Mouse (Mus musculus) hindbrain, embryonic 14.5 days (tissue): ENCODE results near the gene Gm12184. TPM values are rescaled to one million over a fixed set of nuclear protein-coding genes. Genes with fewer than 3 reads are reported as not detected.
"Not testable (repeated sequence)": the region's sequence is repeated elsewhere in the genome, so short reads cannot be mapped to it uniquely, and the experiment has no call there.

ENCODE experiments used
- ATAC-seq: fragments of 200-750 bp; cut with Nextera tagmentation; 2 replicates; pipeline ENCODE4 v1.8.0; 2017; ENCODE audit warnings: moderate number of reproducible peaks, mild to moderate bottlenecking, moderate TSS enrichment, moderate library complexity; ENCODE audit not compliant: low FRiP score
- DNase-seq: peaks from one replicate; pipeline ENCODE4 v3.0.0-alpha.2; 2015; ENCODE audit warnings: low spot score
- H3K27ac ChIP-seq: fragments of 300-500 bp; sonication (generic); 2 replicates; pipeline ENCODE4 v1.5.1; 2014; ENCODE audit warnings: mild to moderate bottlenecking, moderate library complexity
- H3K27me3 ChIP-seq: fragments of 300-500 bp; sonication (generic); 2 replicates; pipeline ENCODE4 v1.6.1; 2014; ENCODE audit warnings: mild to moderate bottlenecking, low read length, mixed read lengths; ENCODE audit not compliant: control insufficient read depth, insufficient read depth
- H3K36me3 ChIP-seq: fragments of 300-500 bp; sonication (generic); replicated peaks from 2 replicates; pipeline ENCODE4 v1.6.1; 2014; ENCODE audit not compliant: control insufficient read depth, insufficient read depth
- H3K4me1 ChIP-seq: fragments of 300-500 bp; sonication (generic); replicated peaks from 2 replicates; pipeline ENCODE4 v1.6.1; 2014; ENCODE audit warnings: antibody characterized with exemption, low read length, mixed read lengths; ENCODE audit not compliant: control insufficient read depth, insufficient read depth
- H3K4me2 ChIP-seq: fragments of 300-500 bp; sonication (generic); replicated peaks from 2 replicates; pipeline ENCODE4 v1.6.1; 2014; ENCODE audit warnings: mild to moderate bottlenecking, moderate library complexity
- H3K4me3 ChIP-seq: fragments of 300-500 bp; sonication (generic); replicated peaks from 2 replicates; pipeline ENCODE4 v1.5.1; 2014; ENCODE audit warnings: mild to moderate bottlenecking, low read length
- H3K9ac ChIP-seq: fragments of 300-500 bp; sonication (generic); 2 replicates; pipeline ENCODE4 v1.6.1; 2014
- H3K9me3 ChIP-seq: fragments of 300-500 bp; sonication (generic); 2 replicates; pipeline ENCODE4 v1.6.1; 2016; ENCODE audit warnings: low read length; ENCODE audit not compliant: control insufficient read depth
- WGBS: fragments of 180-500 bp; shearing (Covaris S2); extraction: QIAGEN DNeasy Blood & Tissue Kit; methylation state at CpG from one replicate; pipeline ENCODE4 v1.1.7; 2014; 5-methylcytosine and 5-hydroxymethylcytosine counted together
- polyA plus RNA-seq: library from polyadenylated mRNA; unstranded; fragments of >200 nt; fragmentation: Nextera tagmentation; extraction: Ambion mirVana; gene quantifications from 2 replicates; pipeline ENCODE4 v1.2.1, GENCODE M21; 2014

The Gm12184 gene
- polyA plus RNA-seq, 1 experiment from 2014 or later, result 1.6 TPM

- 0 out of 2 replicates have a peak, but pooled peaks cover 3% of the 10 kb centered on the region for H3K27me3 ChIP-seq
- no peak overlapping the region for H3K4me2 ChIP-seq
- H3K9ac ChIP-seq, result no peak overlapping the region
- no peaks in the 10 kb centered on the region for H3K36me3 ChIP-seq
- H3K4me1 ChIP-seq, result peaks cover 6% of the 10 kb centered on the region; the same call in 1 of the 2 replicates
- H3K4me3 ChIP-seq, result no peak overlapping the region
- no peak overlapping the region for H3K27ac ChIP-seq
- DNase-seq (no peak), ATAC-seq (no peak)
- no peaks in the 10 kb centered on the region for H3K9me3 ChIP-seq
- WGBS, result 79% methylated on average over 2 of the region's 2 CpGs
Measured at GRCm38 (mm10) chr11:48831273-48831672, 4.8 kb upstream of the Gm12184 start.

DNA sequence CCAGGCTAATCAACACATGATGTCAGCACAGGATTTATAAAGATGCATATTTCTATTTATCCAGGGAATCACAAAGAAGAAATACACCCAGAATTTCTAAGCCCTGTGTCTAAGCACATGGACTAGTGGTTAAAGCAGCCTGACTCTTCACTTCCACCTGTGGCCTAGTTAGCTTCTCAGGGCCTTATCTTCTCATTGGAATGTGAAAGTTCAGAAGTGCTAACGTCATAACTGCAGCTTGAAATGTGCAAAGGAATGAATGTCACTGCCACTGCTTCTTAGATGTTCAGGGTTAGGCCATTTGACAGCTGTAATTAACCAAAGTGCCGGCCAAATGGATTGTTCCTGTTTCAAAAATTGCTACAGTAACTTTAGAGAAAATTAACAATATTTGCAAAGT is 3.8 kb upstream of the Gm12184 start:
- Histone ChIP-seq H3K4me3 (no peak overlapping the region), H3K27me3 (no peaks in the 10 kb centered on the region), H3K4me1 (peaks cover 6% of the 10 kb centered on the region; the same call in 1 of the 2 replicates), H3K36me3 (no peaks in the 10 kb centered on the region), H3K4me2 (no peak overlapping the region), H3K27ac (no peak overlapping the region), H3K9me3 (no peaks in the 10 kb centered on the region), H3K9ac (no peak overlapping the region)
- WGBS, result 85% methylated on average over 2 of the region's 2 CpGs
- no peak for ATAC-seq
- no peak for DNase-seq

DNA sequence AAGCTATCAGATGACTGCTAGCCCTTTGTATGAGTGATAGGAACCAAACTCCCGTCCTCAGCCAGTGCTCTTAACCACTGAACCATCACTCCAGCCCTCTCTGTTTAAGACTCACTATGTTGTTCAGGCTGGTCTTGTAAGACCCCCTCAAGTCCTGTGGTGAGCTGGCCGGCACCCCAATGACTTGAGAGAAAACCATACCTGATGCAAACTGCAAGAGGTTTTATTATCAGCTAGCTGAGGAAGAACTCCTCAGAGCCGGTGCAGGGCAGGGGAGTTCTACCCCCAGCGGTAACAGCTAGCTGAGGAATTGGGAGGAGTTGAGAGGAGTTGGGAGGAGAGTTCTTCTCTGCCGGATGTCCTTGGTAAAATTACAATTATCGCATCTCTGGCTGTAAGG is 1.5 kb upstream of the Gm12184 start:
- H3K36me3 ChIP-seq, result no peaks in the 10 kb centered on the region
- H3K27me3 ChIP-seq, result peaks cover 16% of the 10 kb centered on the region
- no peak overlapping the region for H3K9ac ChIP-seq
- no peak overlapping the region for H3K4me2 ChIP-seq
- DNase-seq (no peak), ATAC-seq (no peak)
- 73% methylated on average over 6 of the region's 6 CpGs for WGBS
- peaks cover 13% of the 10 kb centered on the region; the same call in 1 of the 2 replicates for H3K4me1 ChIP-seq
- H3K27ac ChIP-seq, result no peak overlapping the region
- H3K4me3 ChIP-seq, result no peak overlapping the region
- no peaks in the 10 kb centered on the region for H3K9me3 ChIP-seq

GRCm38 (mm10) chr11:48826752-48827096 is 269 bp upstream of the Gm12184 start:
- Histone ChIP-seq H3K9me3 (no peaks in the 10 kb centered on the region), H3K4me2 (peak overlapping the region; percentile 56), H3K4me3 (peak overlapping the region; percentile 41), H3K27me3 (peaks cover 24% of the 10 kb centered on the region), H3K4me1 (peaks cover 13% of the 10 kb centered on the region; the same call in 1 of the 2 replicates), H3K36me3 (no peaks in the 10 kb centered on the region), H3K27ac (0 out of 2 replicates have a peak overlapping the region, but pooled peaks have one; percentile 14), H3K9ac (peak overlapping the region; percentile 34; the same call in 1 of the 2 replicates)
- DNase-seq (no peak), ATAC-seq (no peak)
- 0% methylated on average over 6 of the region's 6 CpGs for WGBS

GRCm38 (mm10) chr11:48824311-48824830 is 2.1 kb downstream of the Gm12184 start:
- Histone ChIP-seq H3K4me1 (peaks cover 13% of the 10 kb centered on the region; the same call in 1 of the 2 replicates), H3K9me3 (no peaks in the 10 kb centered on the region), H3K9ac (no peak overlapping the region), H3K27me3 (peaks cover 24% of the 10 kb centered on the region), H3K4me2 (peak overlapping the region; percentile 50), H3K27ac (no peak overlapping the region), H3K36me3 (no peaks in the 10 kb centered on the region), H3K4me3 (peak overlapping the region; percentile 25)
- DNase-seq (no peak), ATAC-seq (no peak)
- 7% methylated on average over 22 of the region's 22 CpGs for WGBS

DNA sequence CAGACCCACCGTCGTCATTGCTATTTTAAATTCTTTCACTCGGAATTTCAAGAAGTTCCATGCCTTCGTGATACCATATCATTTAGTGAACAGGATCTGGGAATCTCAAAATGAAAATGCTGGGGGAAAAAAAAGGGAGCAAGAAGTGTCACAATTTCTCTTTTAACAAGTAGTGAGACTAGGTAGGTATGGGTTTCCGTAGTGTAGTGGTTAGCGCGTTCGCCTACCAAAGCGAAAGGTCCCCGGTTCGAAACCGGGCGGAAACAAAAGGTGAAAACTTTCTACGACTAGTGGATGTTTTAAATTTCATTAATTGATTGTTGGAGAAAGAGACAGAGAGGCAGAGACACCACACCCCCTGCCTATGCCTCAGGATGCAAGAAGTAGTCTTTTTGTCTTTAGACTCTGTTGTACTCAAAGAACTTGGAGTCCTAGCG is 2.9 kb downstream of the Gm12184 start:
- peak; percentile 89 for DNase-seq
- 0 out of 2 replicates have a peak, but pooled peaks have one; percentile 35 for ATAC-seq
- H3K4me1 ChIP-seq, result peaks cover 13% of the 10 kb centered on the region; the same call in 1 of the 2 replicates
- peak overlapping the region; percentile 25 for H3K4me3 ChIP-seq
- 2% methylated on average over 15 of the region's 15 CpGs for WGBS
- no peak overlapping the region for H3K27ac ChIP-seq
- H3K9me3 ChIP-seq, result no peaks in the 10 kb centered on the region
- H3K36me3 ChIP-seq, result no peaks in the 10 kb centered on the region
- no peak overlapping the region for H3K9ac ChIP-seq
- peak overlapping the region; percentile 50 for H3K4me2 ChIP-seq
- peaks cover 24% of the 10 kb centered on the region for H3K27me3 ChIP-seq

GRCm38 (mm10) chr11:48822768-48823512 is 3.5 kb downstream of the Gm12184 start:
- Histone ChIP-seq H3K4me3 (peak overlapping the region; percentile 25), H3K36me3 (no peaks in the 10 kb centered on the region), H3K4me2 (peak overlapping the region; percentile 50), H3K9ac (no peak overlapping the region), H3K4me1 (peaks cover 16% of the 10 kb centered on the region; the same call in 1 of the 2 replicates), H3K9me3 (no peaks in the 10 kb centered on the region), H3K27me3 (peaks cover 24% of the 10 kb centered on the region), H3K27ac (no peak overlapping the region)
- DNase-seq (no peak), ATAC-seq (no peak)
- WGBS, result 34% methylated on average over 14 of the region's 14 CpGs

GRCm38 (mm10) chr11:48821299-48821698 is 5.2 kb downstream of the Gm12184 start:
- not testable (repeated sequence) for H3K36me3 ChIP-seq, DNase-seq, H3K9ac ChIP-seq, H3K27ac ChIP-seq, ATAC-seq, H3K4me3 ChIP-seq, H3K4me2 ChIP-seq, H3K9me3 ChIP-seq
- peaks cover 13% of the 10 kb centered on the region for H3K4me1 ChIP-seq
- peaks cover 24% of the 10 kb centered on the region for H3K27me3 ChIP-seq
- 86% methylated on average over 14 of the region's 14 CpGs for WGBS

DNA sequence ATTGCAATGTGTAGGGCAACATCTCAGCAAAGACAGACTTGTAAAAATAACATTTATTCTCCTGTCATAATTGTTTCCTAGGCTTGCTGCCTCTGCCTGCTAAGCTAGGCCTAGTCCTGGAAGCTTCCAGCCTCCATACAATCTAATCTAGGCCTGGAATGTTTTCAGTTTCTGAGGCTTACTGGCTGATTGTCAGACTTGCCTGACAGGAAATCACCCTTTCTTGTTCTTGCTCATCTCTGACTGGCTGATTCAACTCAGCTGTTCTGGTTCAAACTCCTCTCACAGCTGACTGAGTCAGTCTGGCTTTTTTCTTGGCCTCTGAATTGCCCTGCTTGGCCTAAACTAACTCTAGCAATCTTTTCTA is 6.2 kb downstream of the Gm12184 start:
- no peak overlapping the region for H3K4me2 ChIP-seq
- no peak overlapping the region for H3K4me3 ChIP-seq
- DNase-seq, result no peak
- H3K27me3 ChIP-seq, result peaks cover 24% of the 10 kb centered on the region
- H3K36me3 ChIP-seq, result no peaks in the 10 kb centered on the region
- H3K4me1 ChIP-seq, result peaks cover 23% of the 10 kb centered on the region
- H3K9me3 ChIP-seq, result no peaks in the 10 kb centered on the region
- ATAC-seq, result no peak
- H3K9ac ChIP-seq, result no peak overlapping the region
- no peak overlapping the region for H3K27ac ChIP-seq
